8 mouse cellular contexts compared by ENCODE assay signal in the genomic region with DNA sequence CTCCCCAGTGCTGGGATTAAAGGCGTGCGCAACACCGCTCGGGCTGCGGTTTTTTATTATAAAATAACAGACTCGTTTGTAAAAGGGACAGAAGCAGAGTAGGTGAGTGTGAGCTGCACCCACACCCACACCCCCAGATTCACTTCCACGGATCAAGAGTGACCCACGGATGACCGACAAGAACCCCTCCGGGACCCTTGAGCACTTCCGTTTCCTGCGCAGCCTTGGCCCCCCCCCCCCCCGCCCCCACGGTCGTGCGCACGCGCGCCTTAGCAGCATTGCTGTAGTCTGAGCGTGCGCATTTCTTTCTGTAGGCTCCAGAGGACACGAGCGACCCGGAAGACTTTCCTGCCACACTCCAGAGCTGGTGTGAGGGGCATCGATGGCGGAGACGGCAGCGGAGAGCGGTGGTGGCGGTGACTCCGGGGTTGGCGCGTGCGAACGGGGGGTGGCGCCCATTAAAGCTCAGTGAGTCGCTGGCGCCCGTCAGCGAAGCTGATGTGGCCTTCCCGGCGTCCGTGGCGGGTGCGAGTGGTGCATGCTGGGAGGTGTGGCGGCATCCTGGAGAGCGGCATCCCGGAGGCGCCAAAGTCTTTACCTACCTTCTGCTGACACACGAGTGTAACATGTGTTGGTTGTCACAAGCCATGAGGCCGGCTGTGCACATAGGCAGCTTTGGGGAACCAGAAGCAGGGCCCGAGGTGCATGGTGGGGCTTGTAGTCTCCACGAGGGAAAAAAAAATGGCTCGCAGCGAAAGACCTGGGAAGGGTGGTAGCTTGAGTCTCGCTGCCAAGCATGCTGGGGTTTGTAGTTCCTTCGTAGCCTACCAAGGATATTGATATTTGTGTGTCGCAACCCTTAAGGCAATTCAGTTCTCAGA. TPM values are rescaled to one million over a fixed set of nuclear protein-coding genes. Genes with fewer than 3 reads are reported as not detected.
DNase-seq lines count a peak whose midpoint lies in the region; ATAC-seq and TF ChIP-seq lines count a peak whose summit lies in the region.

Dus3l (plus strand) TSS at position 284 of the 881 bp plus-strand sequence.

- peaks cover 29% of the 10 kb centered on the region for H3K36me3 ChIP-seq in forebrain, embryonic 15.5 days
- peaks cover 35% of the 10 kb centered on the region for H3K36me3 ChIP-seq in lung, embryonic 14.5 days (ENCODE audit: insufficient read depth)
- no peaks in the 10 kb centered on the region for H3K36me3 ChIP-seq in thymus, adult 2 months (ENCODE audit: control insufficient read depth, insufficient read depth, low read length)

- H3K4me3 ChIP-seq in forebrain, embryonic 15.5 days, result peak within 1 kb of the TSS; percentile 78
- peak within 1 kb of the TSS; percentile 91 for H3K4me3 ChIP-seq in layer of hippocampus, adult 2 months
- peak within 1 kb of the TSS; percentile 75 for H3K4me3 ChIP-seq in lung, embryonic 14.5 days (ENCODE audit: low read depth, low read length)
- peak within 1 kb of the TSS; percentile 96 for H3K4me3 ChIP-seq in olfactory bulb, adult 2 months (ENCODE audit: insufficient read depth, low read depth, low read length)
- H3K4me3 ChIP-seq in thymus, adult 2 months (ENCODE audit: control insufficient read depth, insufficient read depth, low read length), result peak within 1 kb of the TSS; percentile 70

- H3K4me2 ChIP-seq in forebrain, embryonic 15.5 days (replicated peaks), result peak within 1 kb of the TSS; percentile 60
- peak within 1 kb of the TSS; percentile 83 for H3K4me2 ChIP-seq in lung, embryonic 14.5 days

- no peaks in the 10 kb centered on the region for H3K9me3 ChIP-seq in forebrain, embryonic 15.5 days
- no peaks in the 10 kb centered on the region for H3K9me3 ChIP-seq in lung, embryonic 14.5 days (ENCODE audit: low read depth, low read length)

- TF ChIP-seq POLR2A in olfactory bulb, adult 2 months (IDR thresholded peaks at IDR 0.05; ENCODE audit: insufficient read depth, low read depth, low read length), result peak; percentile 71; the same call in 1 of the 2 replicates
- 0 out of 2 replicates have a peak, but pooled peaks have one; percentile 36 for TF ChIP-seq POLR2A in thymus, adult 2 months (IDR thresholded peaks at IDR 0.05; ENCODE audit: control insufficient read depth, extremely low read depth, insufficient read depth, low read length, poor library complexity)

- TF ChIP-seq CTCF in layer of hippocampus, adult 2 months (conservative IDR thresholded peaks at IDR 0.05), result no peak
- no peak for TF ChIP-seq CTCF in lung, embryonic 14.5 days (IDR thresholded peaks at IDR 0.05; ENCODE audit: low read depth)
- no peak for TF ChIP-seq CTCF in olfactory bulb, adult 2 months (IDR thresholded peaks at IDR 0.05; ENCODE audit: insufficient read depth, low read depth, low read length)
- peak; percentile 24; the same call in 1 of the 2 replicates for TF ChIP-seq CTCF in thymus, adult 2 months (IDR thresholded peaks at IDR 0.05; ENCODE audit: borderline replicate concordance, control insufficient read depth, extremely low read depth, insufficient read depth, low read length, poor library complexity)

- H3K27ac ChIP-seq in forebrain, embryonic 15.5 days (replicated peaks), result peak within 1 kb of the TSS; percentile 97
- H3K27ac ChIP-seq in layer of hippocampus, adult 2 months, result peak within 1 kb of the TSS; percentile 100
- peak within 1 kb of the TSS; percentile 96 for H3K27ac ChIP-seq in lung, embryonic 14.5 days (ENCODE audit: low read depth)
- peak within 1 kb of the TSS; percentile 99 for H3K27ac ChIP-seq in olfactory bulb, adult 2 months (ENCODE audit: insufficient read depth, low read depth, low read length)
- H3K27ac ChIP-seq in thymus, adult 2 months (ENCODE audit: control insufficient read depth, insufficient read depth, low read length), result peak within 1 kb of the TSS; percentile 86

- peaks cover 6% of the 10 kb centered on the region; the same call in 1 of the 2 replicates for H3K27me3 ChIP-seq in forebrain, embryonic 15.5 days
- no peaks in the 10 kb centered on the region for H3K27me3 ChIP-seq in lung, embryonic 14.5 days (ENCODE audit: insufficient read depth, low read length)
- no peaks in the 10 kb centered on the region for H3K27me3 ChIP-seq in thymus, adult 2 months (ENCODE audit: control insufficient read depth, insufficient read depth, low read length)

- ATAC-seq in forebrain, embryonic 15.5 days (replicated peaks), result peak; percentile 87
- ATAC-seq in lung, embryonic 14.5 days (ENCODE audit: insufficient read depth), result peak; percentile 78

- H3K4me1 ChIP-seq in forebrain, embryonic 15.5 days, result peaks cover 30% of the 10 kb centered on the region
- peaks cover 7% of the 10 kb centered on the region; the same call in 1 of the 2 replicates for H3K4me1 ChIP-seq in lung, embryonic 14.5 days (ENCODE audit: insufficient read depth)
- H3K4me1 ChIP-seq in olfactory bulb, adult 2 months (ENCODE audit: control insufficient read depth, insufficient read depth, low read length), result peaks cover 26% of the 10 kb centered on the region
- H3K4me1 ChIP-seq in thymus, adult 2 months (replicated peaks; ENCODE audit: control insufficient read depth, insufficient read depth, low read length), result peaks cover 31% of the 10 kb centered on the region

- 1% methylated on average over 55 of the region's 58 CpGs for WGBS in forebrain, embryonic 15.5 days
- WGBS in lung, embryonic 14.5 days, result 1% methylated on average over 58 of the region's 58 CpGs
- under 1% methylated on average over 58 of the region's 58 CpGs for WGBS in olfactory bulb, adult 2 months
- under 1% methylated on average over 58 of the region's 58 CpGs for WGBS in thymus, adult 2 months

- peak within 1 kb of the TSS; percentile 75 for H3K9ac ChIP-seq in forebrain, embryonic 15.5 days (replicated peaks)
- peak within 1 kb of the TSS; percentile 80 for H3K9ac ChIP-seq in lung, embryonic 14.5 days

- peak; percentile 92 for DNase-seq in ES-CJ7 (ENCODE audit: low read depth, low spot score)
- DNase-seq in cerebellum, adult 11-12 months, result peak; percentile 95
- DNase-seq in heart, postnatal 25 days (ENCODE audit: low spot score), result peak; percentile 79
- DNase-seq in layer of hippocampus, adult 2 months (ENCODE audit: low spot score in 2 of 2), result peak; percentile 80 to 91
- DNase-seq in lung, embryonic 14.5 days, result peak; percentile 93
- peak; percentile 87 for DNase-seq in thymus, adult 2 months

- intact Hi-C loops in heart, postnatal 25 days (cut with DNase I), result loop anchor here (5.0 kb wide), 2 partner anchors 68 to 157 kb away; partner anchors contain the start of genes 2410015M20Rik and Rfx2

RNA-seq across cellular contexts. Expression of gene Dus3l, which starts in this region (rescaled TPM):
- polyA plus RNA-seq in forebrain, embryonic 15.5 days (2015; fragmentation: Nextera tagmentation; extraction: Ambion mirVana), result 72.1 and 74.3 TPM in 2 replicates
- 10 to 100 TPM; 18.3 to 18.8 TPM for total RNA-seq in heart, postnatal 25 days (2021)
- 10 to 100 TPM; 73.9 to 74.4 TPM for total RNA-seq in layer of hippocampus, adult 2 months (2021)
- 40.5 and 42.3 TPM in 2 replicates for polyA plus RNA-seq in lung, embryonic 14.5 days (2014; fragmentation: Nextera tagmentation; extraction: Ambion mirVana)
- polyA plus RNA-seq in olfactory bulb, adult 2 months (2012; ENCODE audit: insufficient read depth, insufficient read length, low replicate concordance, missing spikeins), result not detected in 2 replicates
- polyA plus RNA-seq in thymus, adult 2 months (2012; rRNA removed), result 142 and 157 TPM in 2 replicates

Comparison
In these comparisons a context has a peak if more than half of its experiments do, and no peak if none do; other contexts are left out.
1. Peak in every context shown above with its lines: DNase-seq, ATAC-seq, H3K4me3 ChIP-seq and H3K27ac ChIP-seq.